Mouse (Mus musculus) heart, postnatal 10 days (tissue): ENCODE data around the gene Gpc6. TPM values are rescaled to one million over a fixed set of nuclear protein-coding genes. Genes with fewer than 3 reads are reported as not detected.
A peak's percentile ranks its signal among the peaks of the same experiment; 100 is the strongest.

ENCODE experiments used
- DNase-seq, 2 experiments: peaks; one replicate each; pipeline ENCODE4 v3.0.0; 2021
- intact Hi-C: fragments of 180-260 bp; cut with DNase I; formaldehyde crosslinking; loops from one replicate; pipeline ENCODE4 v1.15.1; 2025
- total RNA-seq, 2 experiments: library from RNA; stranded (reverse); gene quantifications; 2 replicates each; pipeline ENCODE4 v1.2.3; 2021

Gpc6 gene
- total RNA-seq, 2 experiments from 2014 or later, result 37.0 to 40.2 TPM

DNA sequence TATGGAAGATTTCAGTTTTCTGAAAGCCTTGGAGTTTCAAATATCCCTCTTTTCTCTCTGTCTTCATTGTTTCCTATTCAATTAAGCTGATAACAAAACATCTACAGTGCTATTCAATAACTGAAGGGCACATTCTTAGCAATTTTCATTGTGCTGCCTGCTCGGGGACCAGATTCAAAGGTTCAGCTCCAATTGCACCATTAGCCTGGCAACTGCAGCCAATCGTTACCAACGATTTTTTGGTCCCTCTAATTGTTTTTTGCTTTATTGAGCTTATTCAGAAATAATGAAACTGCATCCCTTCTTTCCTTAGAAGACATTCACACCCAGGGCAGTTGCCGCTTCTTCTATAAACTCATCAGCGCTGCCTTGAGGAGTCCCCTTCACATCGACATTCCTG, 128.2 kb downstream of the Gpc6 start:
- no peak for DNase-seq
- intact Hi-C loops, result no loop called here

DNA sequence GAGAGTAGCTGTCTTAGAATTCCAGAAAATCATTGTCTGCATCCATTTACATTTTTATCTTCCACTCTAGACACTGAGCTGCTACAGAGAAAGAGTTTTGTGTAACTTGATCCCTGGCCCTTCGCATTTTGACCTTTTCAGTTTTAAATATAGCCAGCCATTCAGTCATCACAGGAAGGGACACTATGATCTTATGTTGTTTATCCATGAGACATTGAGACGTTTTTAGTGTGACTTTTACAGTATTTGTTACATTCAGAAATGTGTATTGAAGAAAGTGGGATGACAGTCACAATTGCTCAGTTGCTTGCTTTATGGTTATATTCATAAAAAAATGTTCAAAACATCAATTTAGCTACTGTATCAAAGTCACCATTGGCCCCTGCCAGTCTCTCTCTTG, 130.0 kb downstream of the Gpc6 start:
- peak in 1 of 2 experiments; percentile 4 for DNase-seq
- intact Hi-C loops, result no loop called here

DNA sequence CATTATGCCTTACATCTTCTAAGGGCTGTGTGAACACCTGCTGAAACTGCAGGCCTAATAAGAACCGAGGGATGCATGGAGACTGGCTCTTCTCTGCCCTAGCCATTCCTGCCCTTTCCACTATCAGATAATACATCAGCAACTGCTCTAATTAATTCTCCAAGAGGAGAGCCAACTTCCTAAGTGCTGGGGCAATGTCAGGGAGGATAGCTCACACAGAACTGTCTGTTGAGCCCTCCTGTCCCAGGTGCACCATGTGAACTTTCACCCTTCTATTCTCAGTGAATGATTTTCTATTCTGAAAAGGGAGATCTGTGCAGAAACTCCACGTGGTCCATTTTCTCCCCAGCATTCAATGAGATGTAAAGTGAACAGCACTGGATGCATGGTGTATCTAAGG, 136.0 kb downstream of the Gpc6 start:
- intact Hi-C loops, result no loop called here
- no peak for DNase-seq

DNA sequence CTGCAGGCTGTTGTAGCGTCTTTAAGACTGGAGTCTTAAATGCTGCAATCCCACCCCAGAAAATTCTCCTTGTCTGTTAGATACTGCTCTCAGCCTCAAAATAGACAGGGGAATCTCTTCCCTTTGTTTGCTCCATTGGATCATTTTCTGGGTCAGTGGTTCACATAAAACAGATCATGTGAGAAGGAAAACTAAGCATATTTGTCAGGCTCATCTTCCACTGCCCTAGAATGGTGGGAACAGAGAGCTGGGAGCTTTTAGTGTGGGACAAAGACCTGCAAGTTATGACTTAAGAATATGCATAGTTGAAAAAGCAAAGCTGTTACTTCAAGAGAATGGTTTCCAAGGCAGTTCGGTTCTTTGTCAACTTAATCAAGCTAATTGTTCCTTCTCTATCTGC, 136.4 kb downstream of the Gpc6 start:
- intact Hi-C loops, result no loop called here
- no peak for DNase-seq

DNA sequence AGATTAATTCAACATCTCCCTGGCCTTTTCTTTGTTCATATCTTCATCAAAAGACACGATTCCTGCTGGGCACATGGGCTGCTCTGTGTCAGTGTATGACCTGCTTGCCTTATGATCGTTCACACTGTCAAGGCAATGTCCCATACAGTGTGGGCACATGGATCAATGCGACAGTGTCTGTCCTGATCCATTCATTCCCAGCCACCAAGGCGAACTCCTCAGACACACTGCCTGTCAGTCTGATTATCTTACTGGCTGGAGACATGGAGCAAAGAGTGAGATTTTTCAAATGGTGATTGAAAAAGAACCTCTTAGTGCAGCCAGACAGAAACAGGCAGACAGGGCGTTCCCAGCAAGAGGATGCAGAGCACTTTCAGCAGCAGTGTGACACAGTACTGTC, 143.1 kb downstream of the Gpc6 start:
- intact Hi-C loops, result no loop called here
- no peak for DNase-seq

DNA sequence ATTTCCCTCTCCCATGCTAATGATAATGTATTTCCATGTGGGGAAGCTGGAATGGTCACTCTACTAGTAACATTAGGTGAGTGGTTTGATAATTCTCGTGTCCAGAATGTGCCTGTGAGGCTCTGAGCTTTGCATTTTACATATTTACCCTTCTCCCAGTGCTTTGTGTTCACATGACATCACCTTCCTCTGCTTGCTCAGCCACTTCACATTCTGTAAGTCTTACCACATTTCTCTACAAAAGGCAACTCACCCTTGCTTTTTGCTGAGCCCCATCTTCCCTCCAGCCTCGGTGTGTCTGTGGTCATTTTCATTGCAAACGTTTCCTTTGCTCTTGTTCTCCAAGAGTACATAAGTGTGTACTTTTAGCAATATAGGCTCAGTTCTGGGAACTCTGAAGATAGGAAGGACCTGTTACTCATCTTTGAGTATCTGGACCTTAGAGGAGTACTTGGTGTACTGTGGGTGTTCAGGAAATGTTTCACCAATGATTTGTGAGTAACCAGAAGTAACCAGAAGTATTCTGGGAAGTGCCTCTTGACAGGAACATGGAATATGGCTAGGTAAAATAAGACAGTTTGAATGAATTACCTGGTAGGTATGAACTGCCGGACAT, 145.5 kb downstream of the Gpc6 start:
- intact Hi-C loops, result no loop called here
- no peak for DNase-seq

DNA sequence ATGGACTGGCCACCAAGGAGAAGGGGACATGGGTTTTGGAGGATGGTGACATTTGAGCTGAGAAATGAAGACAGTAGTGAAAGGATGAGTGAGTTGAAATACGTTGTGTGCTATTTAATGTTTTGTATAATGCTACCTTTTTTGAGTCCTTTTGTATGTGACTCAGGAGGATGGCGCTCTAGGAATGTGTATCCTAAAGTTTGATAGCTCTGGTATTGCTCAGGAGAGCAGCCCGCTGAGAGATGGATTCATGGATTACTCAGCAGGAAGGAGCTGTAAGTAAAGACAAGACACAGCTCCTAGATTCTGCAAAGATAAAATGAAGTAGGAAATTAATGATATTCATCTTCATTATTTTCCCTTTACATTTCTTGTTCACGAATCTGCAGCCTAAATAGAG, 168.5 kb downstream of the Gpc6 start:
- intact Hi-C loops, result no loop called here
- no peak for DNase-seq

DNA sequence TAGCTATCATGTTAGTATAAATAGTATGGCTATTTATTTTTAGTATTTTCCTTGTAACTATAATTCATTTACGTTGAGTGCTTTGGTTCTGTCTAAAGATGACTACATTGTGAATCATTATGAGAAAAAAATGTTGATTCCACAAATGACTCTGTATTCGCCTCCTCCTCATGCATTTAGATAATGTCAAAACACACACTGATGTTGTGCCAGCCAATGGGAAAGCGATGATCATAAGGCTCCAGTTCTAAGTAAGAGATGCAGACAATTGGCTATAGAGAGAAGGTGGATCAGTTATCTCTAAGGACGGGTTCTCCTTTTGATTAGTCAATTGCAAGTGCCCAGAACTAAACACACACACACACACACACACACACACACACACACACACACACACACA, 181.8 kb downstream of the Gpc6 start:
- no peak for DNase-seq
- intact Hi-C loops, result no loop called here

DNA sequence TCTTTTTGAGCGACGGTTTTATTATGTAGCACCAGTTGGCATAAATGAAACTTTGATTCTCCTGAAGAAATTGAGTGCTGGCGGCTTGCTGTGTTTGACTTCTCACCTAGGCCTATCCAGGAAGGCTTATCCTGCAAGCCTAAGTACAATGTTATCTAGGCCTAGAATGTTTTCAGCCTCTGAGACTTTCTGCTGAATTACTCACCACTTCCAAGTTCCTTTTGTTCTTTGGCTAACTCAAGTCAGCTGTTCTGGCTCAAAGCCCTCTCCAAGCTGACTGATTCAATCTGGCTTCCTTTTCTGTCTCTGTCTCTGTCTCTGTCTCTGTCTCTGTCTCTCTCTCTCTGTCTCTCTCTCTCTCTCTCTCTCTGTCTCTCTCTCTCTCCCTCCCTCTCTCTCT, 188.0 kb downstream of the Gpc6 start:
- intact Hi-C loops, result no loop called here
- peak; percentile 20 to 25 for DNase-seq

DNA sequence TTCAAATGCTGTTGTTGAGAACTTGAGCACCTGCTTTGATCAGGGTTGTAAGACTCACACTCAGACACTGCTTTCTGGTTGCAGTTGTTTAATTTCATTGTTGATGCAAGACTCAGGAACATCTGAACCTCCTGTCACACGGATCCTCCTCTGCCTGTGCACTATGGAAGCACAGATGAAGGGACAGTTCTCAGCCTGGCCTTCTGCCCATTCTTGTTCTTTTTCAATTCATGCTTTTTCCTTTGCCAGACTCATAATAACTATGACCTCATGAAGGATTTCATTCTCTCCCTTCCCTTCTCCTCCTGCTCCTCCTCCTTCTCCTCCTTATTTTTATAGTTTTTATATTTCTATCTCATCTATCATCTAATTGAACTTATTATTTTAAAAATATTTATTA, 196.9 kb downstream of the Gpc6 start:
- intact Hi-C loops, result no loop called here
- DNase-seq, result peak; percentile 17 to 23

DNA sequence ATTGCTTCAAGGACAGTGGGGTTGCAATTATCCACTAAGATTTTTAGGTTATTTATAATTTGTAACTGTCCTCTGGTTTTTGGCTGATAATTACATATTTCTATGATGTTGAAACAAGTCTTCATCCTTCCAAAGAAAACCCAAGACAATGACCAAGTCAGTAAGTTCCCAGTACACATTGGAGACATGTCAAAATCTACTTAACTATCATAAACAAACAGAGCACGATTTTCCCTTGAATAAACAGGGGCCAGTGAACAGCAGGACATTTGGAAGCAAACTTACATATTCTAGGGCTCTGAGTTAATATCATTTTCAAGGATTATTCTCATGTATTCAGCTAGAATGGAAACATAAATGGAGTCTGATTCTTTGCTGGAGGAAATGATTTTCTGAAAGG, 205.2 kb downstream of the Gpc6 start:
- DNase-seq, result peak in 1 of 2 experiments; percentile 11
- intact Hi-C loops, result loop anchor here (5.0 kb wide), 1 partner anchor 203 kb away; the partner anchor contains the start of gene Gpc6

DNA sequence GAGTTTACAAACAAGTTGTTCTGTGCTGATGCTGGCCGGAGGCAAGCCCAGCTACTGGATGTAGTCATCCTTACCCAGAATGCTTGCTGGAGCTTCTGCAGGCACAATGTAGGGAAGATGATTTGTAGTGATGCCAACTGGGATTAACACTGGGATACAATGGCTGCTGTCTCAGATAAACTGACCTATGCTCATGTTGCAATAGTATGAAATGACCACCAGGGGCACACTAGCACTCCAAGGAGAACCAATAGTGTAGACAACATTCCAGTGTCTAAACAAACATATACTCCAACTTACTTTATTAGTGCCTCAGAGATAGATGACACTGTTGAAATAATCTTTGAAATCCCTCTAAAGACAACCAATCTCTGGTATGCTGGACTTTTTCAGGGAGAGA, 206.2 kb downstream of the Gpc6 start:
- intact Hi-C loops, result loop anchor here (5.0 kb wide), 1 partner anchor 204 kb away; the partner anchor contains the start of gene Gpc6
- DNase-seq, result no peak

DNA sequence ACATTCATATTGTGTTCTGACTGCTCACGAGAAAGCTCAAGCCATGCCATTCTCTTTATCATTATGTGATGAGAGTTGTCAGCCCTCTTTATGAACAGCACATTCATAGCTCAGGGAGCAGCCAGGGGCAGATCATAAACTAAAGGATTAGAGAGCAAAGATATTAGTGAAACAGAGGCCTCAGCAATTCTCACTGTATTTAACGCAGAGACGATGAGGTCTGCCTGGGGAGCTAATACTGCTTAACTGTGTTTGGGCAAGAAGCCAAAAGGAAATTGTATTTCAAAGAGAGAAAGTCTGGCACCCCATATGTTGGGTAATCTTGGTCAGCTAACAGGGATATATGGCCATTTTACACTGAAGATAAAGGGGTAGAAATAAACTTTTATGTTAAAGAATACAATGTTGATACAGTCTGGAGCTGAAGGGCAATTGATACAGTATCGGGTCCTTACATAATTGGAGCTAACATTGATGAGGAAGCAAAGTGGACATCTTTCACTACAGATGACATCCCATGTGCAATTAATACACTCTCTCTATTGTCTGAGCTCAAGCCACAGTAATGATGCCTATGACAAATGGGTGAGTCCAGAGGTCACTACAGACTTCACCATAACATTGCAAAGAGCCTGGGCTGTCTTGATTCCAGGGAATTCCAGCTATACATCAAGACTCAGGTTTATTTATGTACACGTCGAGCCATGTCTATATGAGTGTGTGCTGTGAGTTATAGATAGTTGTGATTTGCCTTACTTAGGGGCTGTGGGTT, 216.1 kb downstream of the Gpc6 start:
- DNase-seq, result no peak
- intact Hi-C loops, result no loop called here

DNA sequence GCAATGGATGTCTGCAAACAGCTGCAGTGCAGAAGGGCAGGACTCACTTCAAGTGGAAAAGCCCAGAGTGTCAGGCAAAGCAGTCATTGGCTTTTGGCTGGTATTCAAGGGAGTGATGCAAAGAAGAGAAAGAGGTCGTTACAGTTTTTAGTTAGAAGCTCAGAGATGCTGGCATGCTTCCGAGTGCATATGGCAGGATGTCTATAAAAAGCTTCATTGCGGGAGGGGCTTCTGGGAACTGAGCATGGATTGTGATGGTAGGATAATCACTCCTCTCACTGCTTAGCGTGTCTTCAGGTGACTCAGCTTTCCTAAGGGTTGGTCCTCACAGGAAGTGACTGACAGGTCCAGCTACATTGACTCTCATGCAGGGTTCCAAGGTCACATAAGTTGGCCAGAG, 221.0 kb downstream of the Gpc6 start:
- DNase-seq, result peak; percentile 23 to 32
- intact Hi-C loops, result no loop called here

DNA sequence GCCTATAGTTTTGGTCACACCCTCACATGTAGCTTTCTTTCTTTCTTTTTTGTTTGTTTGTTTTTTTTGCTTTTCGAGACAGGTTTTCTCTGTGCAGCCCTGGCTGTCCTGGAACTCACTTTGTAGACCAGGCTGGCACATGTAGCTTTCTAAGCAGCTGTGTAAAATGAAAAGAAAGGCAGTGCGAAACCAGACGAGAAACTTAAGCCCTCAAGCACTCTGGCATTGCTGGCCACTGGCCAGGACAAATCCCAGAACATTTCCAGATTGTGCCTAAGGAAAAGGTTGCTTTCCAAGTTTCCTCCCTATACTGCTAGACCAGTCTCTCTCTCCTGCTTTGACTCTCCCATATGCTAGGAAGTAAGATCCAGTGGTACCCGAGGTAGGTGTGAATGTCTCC, 221.6 kb downstream of the Gpc6 start:
- DNase-seq, result no peak
- intact Hi-C loops, result no loop called here

DNA sequence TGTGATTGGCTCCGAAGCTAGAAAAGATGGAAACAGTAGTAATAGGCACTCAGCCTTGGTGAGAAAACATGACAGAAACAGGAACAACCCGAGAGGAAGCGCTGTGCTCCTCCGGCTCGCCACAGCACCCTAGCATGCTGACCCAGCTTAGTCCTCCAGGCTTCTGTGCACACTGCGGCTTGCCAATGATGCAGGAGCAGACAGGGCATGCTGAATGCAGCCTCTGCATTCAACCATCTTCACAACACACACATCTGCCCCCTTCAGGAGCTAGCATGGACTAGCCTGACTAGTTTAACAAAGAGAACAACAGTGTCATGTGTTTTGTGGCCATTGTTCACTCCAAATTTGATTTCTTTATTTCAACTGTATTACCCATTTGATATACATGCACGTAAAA, 226.5 kb downstream of the Gpc6 start:
- intact Hi-C loops, result no loop called here
- no peak for DNase-seq

DNA sequence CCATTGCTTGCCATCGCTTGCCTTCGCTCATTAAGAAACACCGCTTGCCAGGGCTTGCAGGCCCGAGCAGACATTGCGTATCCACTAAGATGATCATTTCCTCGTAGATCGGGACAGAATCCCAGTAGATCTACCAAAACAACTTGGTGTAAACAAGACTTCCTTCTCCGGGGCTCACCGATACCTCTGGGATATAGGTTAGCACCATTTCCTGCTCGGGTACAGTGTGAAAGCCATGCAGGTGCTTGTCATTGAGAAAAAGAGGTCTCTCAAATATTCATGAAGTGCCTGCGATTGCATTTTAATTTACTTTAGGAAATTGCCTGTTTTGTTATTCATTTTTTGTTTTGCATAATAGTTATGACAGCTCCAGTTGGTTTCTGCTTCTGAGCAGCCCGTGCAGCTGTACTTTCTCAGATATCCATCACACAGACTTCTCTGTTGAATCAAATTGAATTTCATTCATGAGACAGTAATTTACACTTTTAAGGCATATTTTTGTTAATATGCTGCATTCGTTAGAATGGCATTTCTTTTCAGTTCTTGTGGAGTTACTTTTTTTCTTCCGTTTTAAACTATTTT, 230.9 kb downstream of the Gpc6 start:
- DNase-seq, result no peak
- intact Hi-C loops, result no loop called here

DNA sequence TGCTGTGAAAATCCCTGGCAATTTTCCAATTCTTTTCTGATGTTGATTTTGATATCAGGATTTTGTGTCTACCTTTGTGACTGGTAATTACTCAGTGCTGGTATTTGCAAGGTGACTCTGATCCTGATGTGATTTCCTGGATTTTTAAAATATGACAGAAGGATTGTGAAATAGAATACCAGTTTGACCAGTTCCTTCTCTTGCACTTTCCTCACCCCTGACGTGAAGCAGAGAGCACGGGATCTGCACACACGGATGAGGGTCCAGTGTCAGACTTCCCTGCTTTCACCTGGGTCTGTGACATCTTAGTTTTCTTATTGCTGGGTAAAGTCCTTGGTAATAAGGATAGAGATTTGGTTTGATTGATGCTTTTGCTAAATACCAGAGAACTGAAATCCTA, 232.3 kb downstream of the Gpc6 start:
- intact Hi-C loops, result no loop called here
- DNase-seq, result no peak

DNA sequence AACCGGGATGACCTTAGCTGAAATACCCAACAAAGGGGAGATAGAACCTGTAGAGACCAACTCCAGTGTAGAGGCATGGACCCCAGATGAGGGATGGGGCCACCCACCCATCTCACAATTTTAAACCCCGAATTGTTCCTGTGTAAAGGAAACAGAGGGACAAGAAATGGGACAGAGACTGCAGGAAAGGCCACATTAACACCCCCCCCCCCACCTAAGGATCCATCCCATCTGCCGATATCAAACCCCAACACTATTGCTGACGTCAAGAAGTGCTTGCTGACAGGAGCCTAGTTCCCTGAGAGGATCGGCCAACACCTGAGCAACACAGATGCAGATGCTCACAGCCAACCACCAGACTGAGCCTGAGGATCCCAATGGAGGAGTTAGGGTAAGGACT, 241.2 kb downstream of the Gpc6 start:
- intact Hi-C loops, result no loop called here
- no peak for DNase-seq

DNA sequence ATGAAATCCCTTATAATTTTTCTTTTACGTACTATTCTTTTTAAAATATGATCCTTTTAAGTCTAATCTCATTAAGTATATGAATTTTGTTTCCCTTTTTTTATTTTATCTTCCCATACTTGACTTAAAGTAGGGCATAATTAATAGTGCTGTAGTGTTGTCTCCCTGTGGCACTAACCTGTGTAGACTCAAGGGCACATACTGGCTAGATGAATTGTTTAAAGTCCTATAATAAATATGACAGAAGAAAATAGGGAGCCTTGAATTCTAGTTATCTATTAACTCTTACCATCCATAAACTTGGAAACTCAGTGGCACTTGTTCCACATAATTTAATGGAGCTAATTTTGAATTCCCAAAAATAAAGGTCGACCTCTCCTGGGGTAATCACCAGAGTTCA, 268.2 kb downstream of the Gpc6 start:
- intact Hi-C loops, result no loop called here

DNA sequence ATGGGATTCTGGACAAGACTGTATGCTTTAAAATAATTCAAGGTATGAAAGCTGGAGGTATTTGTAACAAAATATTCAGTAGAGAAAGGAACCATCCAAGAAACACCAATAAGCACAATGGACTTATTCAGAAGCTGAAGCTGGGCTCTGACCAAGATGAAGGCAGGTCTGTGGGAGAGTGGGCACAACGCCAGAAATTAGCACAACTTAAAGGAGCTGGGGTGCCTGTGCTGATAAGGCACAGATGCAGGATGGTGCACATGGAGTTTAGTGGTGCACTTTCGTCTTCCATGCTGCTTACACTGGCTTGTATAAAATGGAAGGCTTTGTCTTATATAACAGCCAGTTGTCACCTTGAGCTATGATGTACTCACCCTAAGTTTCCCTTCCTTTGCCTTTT, 276.9 kb downstream of the Gpc6 start:
- no peak for DNase-seq
- intact Hi-C loops, result no loop called here

More for the DNA sequence above, 268.2 kb downstream of the Gpc6 start:
- DNase-seq, result no peak

DNA sequence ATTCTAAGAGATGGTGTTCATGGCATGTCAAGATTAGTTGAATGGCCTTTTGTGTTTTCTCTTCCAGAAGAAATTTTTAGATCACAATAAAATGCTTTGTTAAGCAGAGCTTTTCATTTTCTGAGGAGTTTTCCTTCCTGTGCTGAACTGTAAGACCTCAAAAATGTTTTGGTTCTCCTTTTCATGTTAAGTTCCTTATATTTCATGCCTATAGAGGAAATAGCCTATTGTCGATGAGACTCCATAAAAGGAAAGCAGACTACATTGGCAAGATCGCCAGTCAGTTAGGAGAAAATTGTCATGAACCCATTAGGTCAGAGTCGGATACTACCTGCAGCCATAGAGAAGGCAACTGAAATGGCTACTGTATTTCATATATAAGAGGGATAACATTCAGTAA, 278.8 kb downstream of the Gpc6 start:
- intact Hi-C loops, result no loop called here
- DNase-seq, result no peak
